Mouse (Mus musculus) B cell, adult 67 days (primary cell): Measurements from ENCODE around the gene Cd37. TPM values are rescaled to one million over a fixed set of nuclear protein-coding genes. Genes with fewer than 3 reads are reported as not detected.

ENCODE experiments used
- total RNA-seq, 2 experiments: library from RNA; stranded (reverse); gene quantifications; 4 replicates each; pipeline ENCODE4 v1.2.4; 2023

Cd37 gene
- 1,000 to 10,000 TPM; 1,836 to 1,886 TPM for total RNA-seq

GRCm38 (mm10) chr7:45238723-45239496 is at the start of gene Cd37:
Gene Cd37, minus strand, starts transcription at chr7:45239115.

GRCm38 (mm10) chr7:45277136-45277760 is 38.3 kb upstream of the Cd37 start, which contains the start of gene Slc6a21:
Gene Slc6a21, plus strand, starts transcription at chr7:45277513.

GRCm38 (mm10) chr7:45240633-45241388 is 1.9 kb upstream of the Cd37 start, which contains the start of gene Slc6a16:
Gene Slc6a16, plus strand, starts transcription at chr7:45241085.

GRCm38 (mm10) chr7:45215673-45216441 is 23.1 kb downstream of the Cd37 start, which contains the start of gene Tead2:
Gene Tead2, plus strand, starts transcription at chr7:45215753.

GRCm38 (mm10) chr7:45211851-45212251 is 27.1 kb downstream of the Cd37 start, which contains the start of gene Dkkl1:
Gene Dkkl1, minus strand, starts transcription at chr7:45212147.

GRCm38 (mm10) chr7:45204380-45205143 is 34.4 kb downstream of the Cd37 start, which contains the start of gene Ccdc155:
Gene Ccdc155, minus strand, starts transcription at chr7:45204892.

Other genes starting within 250 kb of the Cd37 start
- gene Irf3, start 241.5 kb downstream of the Cd37 start, total RNA-seq, result 100 to 1,000 TPM; 195 TPM
- gene Bcl2l12, start 240.4 kb downstream of the Cd37 start, total RNA-seq, result 10 to 100 TPM; 35.3 to 36.9 TPM
- 100 to 1,000 TPM; 100 to 104 TPM for gene Scaf1, start 222.8 kb downstream of the Cd37 start, total RNA-seq
- gene Rras, start 221.2 kb downstream of the Cd37 start, total RNA-seq, result 10 to 100 TPM; 20.1 to 20.2 TPM
- gene Prr12, start 186.2 kb downstream of the Cd37 start, total RNA-seq, result 10 to 100 TPM; 77.6 to 78.0 TPM
- 10 to 100 TPM; 65.6 to 78.2 TPM for gene Nosip, start 176.7 kb downstream of the Cd37 start, total RNA-seq
- 1 to 10 TPM; 2.9 to 3.9 TPM for gene Prrg2, start 176.4 kb downstream of the Cd37 start, total RNA-seq
- gene Rcn3, start 146.9 kb downstream of the Cd37 start, total RNA-seq, result 1 to 10 TPM; 3.6 to 6.8 TPM
- 10 to 100 TPM; 29.9 to 39.6 TPM for gene Fcgrt, start 135.3 kb downstream of the Cd37 start, total RNA-seq
- gene Rps11, start 114.7 kb downstream of the Cd37 start, total RNA-seq, result 1,000 to 10,000 TPM; 2,440 to 2,508 TPM
- 1,000 to 10,000 TPM; 4,339 to 4,395 TPM for gene Rpl13a, start 110.4 kb downstream of the Cd37 start, total RNA-seq
- gene Gm45713, start 102.9 kb downstream of the Cd37 start, total RNA-seq, result not detected
- gene Flt3l, start 102.7 kb downstream of the Cd37 start, total RNA-seq, result 10 to 100 TPM; 77.8 to 83.8 TPM
- 10 to 100 TPM; 40.5 to 51.7 TPM for gene Pih1d1, start 84.8 kb downstream of the Cd37 start, total RNA-seq
- 100 to 1,000 TPM; 128 to 137 TPM for gene Aldh16a1, start 84.5 kb downstream of the Cd37 start, total RNA-seq
- gene Slc17a7, start 75.2 kb downstream of the Cd37 start, total RNA-seq, result not detected
- not detected for gene Gfy, start 59.5 kb downstream of the Cd37 start, total RNA-seq
- not detected for gene Pth2, start 58.1 kb downstream of the Cd37 start, total RNA-seq
- gene Ccdc155, start 34.2 kb downstream of the Cd37 start, total RNA-seq, result 1 to 10 TPM in 1 of 2 experiments, under 1 TPM in 1; 0.46 to 1.1 TPM
- gene Dkkl1, start 27.0 kb downstream of the Cd37 start, total RNA-seq, result 1 to 10 TPM in 1 of 2 experiments, under 1 TPM in 1; 0.83 to 2.3 TPM
- gene Tead2, start 23.4 kb downstream of the Cd37 start, total RNA-seq, result not detected
- gene Slc6a16, start 2.0 kb upstream of the Cd37 start, total RNA-seq, result not detected
- 1 to 10 TPM; 1.1 to 1.9 TPM for gene Slc6a21, start 38.4 kb upstream of the Cd37 start, total RNA-seq
- 10 to 100 TPM in 1 of 2 experiments, 1 to 10 TPM in 1; 8.6 to 16.3 TPM for gene Trpm4, start 94.7 kb upstream of the Cd37 start, total RNA-seq
- not detected for gene Hrc, start 96.2 kb upstream of the Cd37 start, total RNA-seq
- under 1 TPM in 1 of 2 experiments, not detected in 1; 0.17 TPM for gene Ppfia3, start 127.9 kb upstream of the Cd37 start, total RNA-seq
- 1 to 10 TPM; 1.2 to 1.5 TPM for gene Lin7b, start 131.5 kb upstream of the Cd37 start, total RNA-seq
- 100 to 1,000 TPM; 614 to 615 TPM for gene Snrnp70, start 156.6 kb upstream of the Cd37 start, total RNA-seq
- not detected for gene Kcna7, start 166.5 kb upstream of the Cd37 start, total RNA-seq
- gene Ntf5, start 174.6 kb upstream of the Cd37 start, total RNA-seq, result not detected
- gene Lhb, start 181.7 kb upstream of the Cd37 start, total RNA-seq, result not detected
- 10 to 100 TPM; 21.3 to 24.4 TPM for gene Gys1, start 195.7 kb upstream of the Cd37 start, total RNA-seq
- 10 to 100 TPM; 48.0 to 56.3 TPM for gene Ruvbl2, start 199.0 kb upstream of the Cd37 start, total RNA-seq
- 100 to 1,000 TPM; 609 to 629 TPM for gene Ftl1, start 220.8 kb upstream of the Cd37 start, total RNA-seq
- gene Bax, start 227.8 kb upstream of the Cd37 start, total RNA-seq, result 100 to 1,000 TPM; 113 to 118 TPM
- gene Tulp2, start 242.8 kb upstream of the Cd37 start, total RNA-seq, result not detected
- gene Gm45808, start 247.7 kb upstream of the Cd37 start, total RNA-seq, result 1 to 10 TPM in 1 of 2 experiments, not detected in 1; 3.7 TPM
- gene Dhdh, start 249.7 kb upstream of the Cd37 start, total RNA-seq, result 1 to 10 TPM; 3.3 to 5.3 TPM